Mouse (Mus musculus): Measurements from ENCODE around the gene Gga3. TPM values are rescaled to one million over a fixed set of nuclear protein-coding genes. Genes with fewer than 3 reads are reported as not detected.

Gene Gga3
- 34.7 and 39.4 TPM in 2 replicates for polyA plus RNA-seq (2012; rRNA removed; ENCODE audit: low replicate concordance)

DNA sequence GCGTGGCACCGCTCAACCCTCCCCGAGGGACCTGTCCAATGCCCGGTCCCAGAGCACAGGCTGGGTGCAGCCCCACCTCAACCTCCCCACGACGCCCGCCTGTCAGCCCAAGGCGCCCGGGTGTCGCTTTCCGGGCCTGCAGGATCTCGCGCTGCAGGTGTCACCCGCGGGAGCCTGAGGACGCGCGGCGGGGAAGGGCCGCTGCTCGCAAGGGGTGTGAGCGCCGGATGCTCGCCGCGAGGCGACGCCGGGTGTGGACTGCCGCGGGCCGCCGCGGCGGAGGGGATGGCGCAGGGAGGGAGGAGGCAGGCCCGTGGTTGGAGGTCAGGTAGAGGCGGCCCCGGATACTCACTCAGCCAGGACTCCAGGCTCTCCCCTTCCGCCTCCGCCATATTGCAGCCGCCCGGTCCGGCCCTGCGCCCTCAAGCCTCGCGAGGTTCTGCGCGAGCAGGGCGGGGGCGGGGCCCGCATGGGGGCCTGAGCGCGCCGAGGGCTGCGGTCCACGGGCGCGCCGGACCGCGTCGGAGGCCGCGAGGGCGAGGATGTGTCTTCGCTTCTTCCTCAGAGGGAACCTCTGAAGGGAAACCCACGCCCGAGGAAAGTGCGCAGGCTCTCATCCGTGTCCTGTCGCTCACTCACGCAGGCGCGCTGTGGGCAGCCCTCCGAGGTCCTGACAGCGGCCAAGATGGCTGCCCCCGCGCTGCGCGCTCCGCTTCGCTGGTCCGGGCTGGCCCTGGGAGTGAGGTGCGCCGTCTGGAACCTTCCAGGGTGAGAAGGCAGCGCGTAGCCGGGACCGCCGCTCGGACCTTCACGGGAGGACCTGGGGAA lies at the start of gene Gga3, which contains the start of gene Mrps7:
Gene Gga3 (minus strand): TSS at position 576 of the 828 bp plus-strand sequence.
Gene Mrps7 (plus strand): TSS at position 450 of the 828 bp plus-strand sequence.

DNA sequence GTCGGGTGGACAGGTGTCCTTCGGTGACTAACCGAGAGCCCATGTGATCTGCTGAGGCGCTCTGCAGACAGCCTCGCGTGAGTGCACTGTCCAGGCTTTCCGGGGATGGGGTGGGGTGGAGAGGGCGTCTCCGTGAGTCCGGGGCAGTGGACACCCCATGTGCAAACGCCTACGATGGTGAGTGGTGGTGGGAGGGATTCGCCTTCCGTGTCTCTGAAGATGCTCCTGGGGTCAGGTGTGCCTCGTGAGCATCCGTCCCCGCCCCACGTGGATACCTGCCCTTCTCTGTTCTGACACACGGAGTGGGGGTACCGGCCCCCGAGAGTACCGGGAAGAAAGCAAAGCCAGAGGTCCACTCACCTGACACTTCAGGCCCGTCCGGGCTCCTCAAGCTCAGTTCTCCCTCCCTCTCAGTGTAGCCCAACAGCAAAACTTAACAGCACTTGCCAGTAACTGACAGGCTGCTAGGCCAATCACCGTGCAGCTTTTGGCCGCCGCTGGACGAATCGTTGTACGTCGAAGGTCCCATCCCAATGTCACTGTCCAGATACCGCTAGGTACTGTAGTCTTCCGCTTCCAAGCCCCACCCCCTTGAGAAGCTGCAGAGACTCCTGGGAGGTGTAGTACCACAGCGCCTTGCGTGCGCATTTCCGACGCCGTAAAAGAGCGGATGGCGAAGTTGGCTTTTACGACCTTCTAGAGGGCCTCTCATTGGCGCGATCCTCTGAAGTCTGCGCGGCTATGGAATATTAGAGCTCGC lies 24.0 kb upstream of the Gga3 start, which contains the start of gene Slc25a19:
Gene Slc25a19 (minus strand): TSS at position 591 of the 760 bp plus-strand sequence.

DNA sequence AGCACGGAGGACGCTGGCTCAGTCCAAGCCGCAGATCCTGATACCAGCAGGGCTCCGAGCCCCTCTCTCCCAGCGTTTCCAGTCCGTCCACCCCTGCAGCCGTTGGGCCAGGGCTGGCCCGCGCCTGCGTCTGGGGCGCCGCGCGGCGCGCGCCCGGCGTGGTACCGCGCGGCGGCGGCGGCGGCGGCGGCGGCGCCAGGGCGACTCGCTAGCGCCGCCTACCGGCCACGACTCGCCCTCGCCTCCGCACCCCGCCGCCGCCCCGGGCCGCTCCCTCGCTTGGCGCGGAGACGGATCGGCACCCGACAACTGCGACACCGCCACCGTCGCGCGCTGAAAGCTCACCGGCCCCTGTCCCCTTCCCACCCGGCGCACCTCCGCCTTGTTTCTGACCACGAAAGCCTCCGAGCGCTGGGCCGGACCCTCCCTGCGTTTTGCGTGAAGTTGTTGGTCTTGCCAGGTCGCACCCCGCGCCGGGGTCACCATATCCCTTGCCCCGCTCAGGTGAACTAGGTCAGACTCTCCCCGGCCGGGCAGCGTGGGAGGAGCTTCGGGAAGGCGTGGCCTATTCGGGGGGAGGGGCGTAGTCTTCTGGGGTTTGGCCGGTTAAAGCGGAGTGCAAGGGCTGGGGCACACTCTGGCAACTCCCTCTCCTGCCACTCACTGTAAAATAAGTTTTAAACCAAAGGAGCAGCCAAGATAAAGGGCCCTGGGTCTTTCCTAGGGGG lies 8.7 kb upstream of the Gga3 start, which contains the start of gene Mif4gd:
Gene Mif4gd (minus strand): TSS at position 560 of the 728 bp plus-strand sequence.

DNA sequence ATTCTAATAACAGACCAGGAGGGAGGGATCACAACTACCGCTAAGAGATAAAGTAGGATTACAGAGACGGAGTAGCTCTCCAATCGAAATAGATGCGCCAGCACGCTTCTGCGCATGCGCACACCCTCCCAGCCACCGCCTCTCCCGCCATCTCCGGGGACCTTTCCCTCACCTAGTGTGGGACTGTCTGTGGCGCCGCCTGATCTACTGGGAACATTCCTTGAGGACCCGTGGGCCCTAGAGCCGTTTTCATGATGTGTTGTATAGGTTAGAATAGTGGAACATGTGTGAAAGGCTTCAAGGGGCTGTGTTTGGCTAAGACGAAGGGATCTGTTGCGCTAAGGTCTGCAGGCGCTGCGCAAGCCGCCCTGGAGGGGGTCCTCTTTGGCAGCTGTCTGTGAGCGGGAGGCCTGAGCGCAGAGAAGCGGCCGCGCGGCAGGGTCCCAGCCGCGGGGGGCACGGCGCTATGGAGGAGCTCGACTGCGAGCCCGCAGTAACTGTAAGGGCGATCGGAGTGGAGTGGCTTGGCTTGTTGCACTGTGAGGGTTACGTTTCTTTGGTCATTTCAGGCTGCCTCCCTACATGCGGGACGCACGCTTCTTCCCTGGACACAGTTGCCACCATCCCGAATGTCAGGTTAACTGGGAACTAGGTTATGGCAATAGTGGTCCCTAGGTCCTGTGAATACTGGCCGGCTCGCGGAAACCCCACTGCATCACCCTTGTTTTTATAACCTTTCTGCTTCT lies 39.6 kb downstream of the Gga3 start, which contains the start of gene Nup85:
Gene Nup85 (plus strand): TSS at position 371 of the 746 bp plus-strand sequence.

DNA sequence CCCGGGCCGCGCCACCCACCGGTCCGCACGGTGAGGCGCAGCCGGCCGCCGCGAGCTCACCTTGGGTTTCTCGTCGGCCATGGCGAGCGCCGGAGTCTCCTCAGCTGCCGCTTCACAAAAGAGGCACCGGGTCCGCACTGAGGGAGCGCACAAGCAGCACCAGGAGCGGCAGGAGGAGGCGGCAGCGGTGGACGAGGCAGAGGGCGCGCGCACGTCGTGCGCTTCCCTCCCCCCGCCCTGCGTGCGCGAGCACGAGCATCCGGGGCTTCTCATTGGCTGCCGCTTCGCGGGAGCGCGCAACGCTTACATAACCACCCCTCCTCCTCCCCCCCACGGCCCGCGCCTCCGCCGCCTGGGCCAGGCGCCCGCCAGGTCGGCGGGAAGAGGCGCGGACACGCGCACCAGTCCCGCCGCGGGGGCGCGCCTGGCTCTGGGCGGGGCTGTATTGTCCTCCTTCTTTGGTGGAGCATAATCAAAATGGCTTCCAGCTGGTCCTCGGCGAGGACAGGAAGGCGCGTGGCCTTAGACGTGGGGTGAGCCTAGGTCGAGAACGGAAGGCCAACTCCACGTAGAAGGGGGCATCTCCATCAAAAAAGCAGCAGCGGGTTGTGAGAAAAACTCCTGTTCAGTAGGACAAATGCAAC lies 67.7 kb downstream of the Gga3 start, which contains the start of gene Sumo2:
Gene Sumo2 (minus strand): TSS at position 239 of the 644 bp plus-strand sequence.

Other genes with a start within 250 kb of the Gga3 start
- gene Hid1, start 236.3 kb downstream of the Gga3 start, polyA plus RNA-seq (2012; rRNA removed; ENCODE audit: low replicate concordance) = 53.5 and 57.6 TPM in 2 replicates
- gene Cdr2l, start 222.1 kb downstream of the Gga3 start, polyA plus RNA-seq (2012; rRNA removed; ENCODE audit: low replicate concordance) = 18.2 and 20.7 TPM in 2 replicates
- 58.1 and 65.1 TPM in 2 replicates for gene Mrpl58, start 200.3 kb downstream of the Gga3 start, polyA plus RNA-seq (2012; rRNA removed; ENCODE audit: low replicate concordance)
- gene Atp5h, start 184.1 kb downstream of the Gga3 start, polyA plus RNA-seq (2012; rRNA removed; ENCODE audit: low replicate concordance) = 52.6 and 152 TPM in 2 replicates
- gene Kctd2, start 183.9 kb downstream of the Gga3 start, polyA plus RNA-seq (2012; rRNA removed; ENCODE audit: low replicate concordance) = 36.0 and 38.1 TPM in 2 replicates
- gene Trim80, start 163.5 kb downstream of the Gga3 start, polyA plus RNA-seq (2012; rRNA removed; ENCODE audit: low replicate concordance) = 0.42 and 0.57 TPM in 2 replicates
- gene Slc16a5, start 141.6 kb downstream of the Gga3 start, polyA plus RNA-seq (2012; rRNA removed; ENCODE audit: low replicate concordance) = 5.7 and 10.6 TPM in 2 replicates
- gene Armc7, start 128.4 kb downstream of the Gga3 start, polyA plus RNA-seq (2012; rRNA removed; ENCODE audit: low replicate concordance) = 11.8 and 44.6 TPM in 2 replicates
- 41.8 and 67.1 TPM in 2 replicates for gene Nt5c, start 112.2 kb downstream of the Gga3 start, polyA plus RNA-seq (2012; rRNA removed; ENCODE audit: low replicate concordance)
- 216 and 221 TPM in 2 replicates for gene Jpt1, start 89.7 kb downstream of the Gga3 start, polyA plus RNA-seq (2012; rRNA removed; ENCODE audit: low replicate concordance)
- 32.4 and 64.1 TPM in 2 replicates for gene Sumo2, start 67.8 kb downstream of the Gga3 start, polyA plus RNA-seq (2012; rRNA removed; ENCODE audit: low replicate concordance)
- gene Nup85, start 39.6 kb downstream of the Gga3 start, polyA plus RNA-seq (2012; rRNA removed; ENCODE audit: low replicate concordance) = 30.2 and 65.1 TPM in 2 replicates
- gene Mrps7, start 126 bp downstream of the Gga3 start, polyA plus RNA-seq (2012; rRNA removed; ENCODE audit: low replicate concordance) = 24.3 and 26.8 TPM in 2 replicates
- 164 and 226 TPM in 2 replicates for gene Mif4gd, start 8.9 kb upstream of the Gga3 start, polyA plus RNA-seq (2012; rRNA removed; ENCODE audit: low replicate concordance)
- gene Slc25a19, start 24.2 kb upstream of the Gga3 start, polyA plus RNA-seq (2012; rRNA removed; ENCODE audit: low replicate concordance) = 176 and 234 TPM in 2 replicates
- gene Grb2, start 104.5 kb upstream of the Gga3 start, polyA plus RNA-seq (2012; rRNA removed; ENCODE audit: low replicate concordance) = 47.1 and 53.9 TPM in 2 replicates
- gene Tmem94, start 161.4 kb upstream of the Gga3 start, polyA plus RNA-seq (2012; rRNA removed; ENCODE audit: low replicate concordance) = 76.6 and 78.5 TPM in 2 replicates
- gene Caskin2, start 209.6 kb upstream of the Gga3 start, polyA plus RNA-seq (2012; rRNA removed; ENCODE audit: low replicate concordance) = 34.2 and 44.3 TPM in 2 replicates
- gene Tsen54, start 210.7 kb upstream of the Gga3 start, polyA plus RNA-seq (2012; rRNA removed; ENCODE audit: low replicate concordance) = 20.2 and 34.5 TPM in 2 replicates
- 24.4 and 36.6 TPM in 2 replicates for gene Llgl2, start 220.0 kb upstream of the Gga3 start, polyA plus RNA-seq (2012; rRNA removed; ENCODE audit: low replicate concordance)

Data from mammary gland, adult 2 months (tissue).